Mouse (Mus musculus) monocyte, adult 2 months (primary cell): ENCODE measurements around the gene Trim69.
"Not testable (repeated sequence)": the region's sequence is repeated elsewhere in the genome, so short reads cannot be mapped to it uniquely, and the experiment has no call there.

ENCODE experiments used
- DNase-seq, 2 experiments: peaks; one replicate each; pipeline ENCODE4 v3.0.0; 2022; ENCODE audit warnings: low spot score in 2 of 2, low read depth in 1 of 2

The Trim69 gene

DNA sequence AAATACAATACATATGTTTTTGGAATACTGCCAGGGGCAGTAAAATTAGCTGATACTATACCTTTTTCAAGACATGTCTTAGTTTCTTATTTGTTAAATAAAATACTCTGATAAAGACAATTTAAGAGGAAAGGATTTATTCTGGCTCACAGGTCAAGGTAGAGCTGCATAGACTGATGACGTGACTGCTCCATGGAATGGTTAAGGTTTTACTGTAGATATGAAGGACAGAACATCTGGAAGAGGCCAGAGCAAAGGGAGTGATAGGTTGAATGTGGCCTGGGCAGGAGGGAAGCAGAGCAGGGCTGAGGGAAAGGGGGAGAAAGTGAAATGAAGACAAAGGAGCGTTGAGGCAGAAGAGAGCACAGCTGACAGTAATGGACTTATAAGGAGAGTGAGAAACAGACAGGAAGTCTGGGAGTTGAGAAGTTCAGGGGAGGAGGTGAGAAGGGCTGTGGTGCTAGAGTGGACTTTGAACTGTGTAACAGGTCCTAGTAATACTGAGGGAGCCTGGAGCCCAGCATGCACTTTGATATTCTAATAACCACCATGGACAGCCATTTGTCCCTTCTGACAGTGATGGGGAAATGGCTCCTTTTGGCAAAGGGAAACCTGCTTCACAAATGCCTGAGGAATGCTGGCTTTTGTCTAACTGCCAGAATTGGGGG is 46.1 kb downstream of the Trim69 start:
- DNase-seq = no peak

- no peak for DNase-seq
These were observed 50.2 kb downstream of the Trim69 start for GRCm38 (mm10) chr2:122210534-122211228.

DNA sequence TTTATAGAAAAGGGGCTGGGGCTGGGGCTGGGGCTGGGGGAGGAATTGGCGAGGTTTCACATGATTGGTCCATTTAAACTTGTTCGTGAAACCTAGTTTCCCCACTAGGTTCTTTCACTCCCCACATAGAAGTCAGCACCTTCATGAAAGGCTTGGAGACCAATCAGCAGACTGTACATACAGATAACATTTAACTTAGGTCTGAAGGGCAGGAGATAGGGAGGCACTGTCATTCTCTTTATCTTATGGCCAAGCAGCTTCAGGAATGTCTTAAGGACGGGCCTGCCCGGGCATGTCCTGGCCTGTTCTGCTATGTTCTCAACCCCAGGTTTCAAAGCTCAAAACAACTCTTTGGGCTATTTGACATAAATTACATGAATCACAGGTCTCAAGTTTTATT is 56.6 kb downstream of the Trim69 start:
- not testable (repeated sequence) for DNase-seq

DNA sequence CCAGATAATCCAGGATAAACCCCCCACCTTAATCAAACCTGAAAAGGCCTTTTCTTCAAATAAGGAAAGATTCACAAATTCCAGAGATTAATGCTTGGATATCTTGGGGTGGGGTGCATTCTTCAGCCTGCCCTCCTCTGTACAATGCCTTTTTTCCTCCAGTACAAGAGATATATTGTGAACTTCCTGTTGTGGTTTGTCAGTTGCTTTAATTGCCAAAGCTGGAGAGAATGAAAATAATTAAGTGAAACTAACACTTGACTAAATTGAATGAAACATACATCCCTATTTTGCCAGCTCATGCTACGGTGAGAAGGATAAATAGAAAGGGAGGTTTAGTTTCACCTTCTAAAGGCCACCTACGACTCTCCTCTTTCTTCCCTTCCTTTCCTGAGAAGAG is 57.7 kb downstream of the Trim69 start:
- DNase-seq = no peak

- no peak for DNase-seq
These were observed 60.9 kb downstream of the Trim69 start for GRCm38 (mm10) chr2:122221378-122221777.

GRCm38 (mm10) chr2:122221798-122222197 is 61.3 kb downstream of the Trim69 start:
- no peak for DNase-seq

- DNase-seq = no peak
These were observed 61.8 kb downstream of the Trim69 start for GRCm38 (mm10) chr2:122222272-122222671.

GRCm38 (mm10) chr2:122223654-122224053 is 63.2 kb downstream of the Trim69 start:
- no peak for DNase-seq
